Mouse (Mus musculus) liver, adult 2 months (tissue): ENCODE data around the gene F10. TPM values are rescaled to one million over a fixed set of nuclear protein-coding genes. Genes with fewer than 3 reads are reported as not detected.

ENCODE experiments used
- DNase-seq: peaks from one replicate; pipeline ENCODE4 v3.0.0-alpha.2; 2011; ENCODE audit warnings: low read depth, low spot score; ENCODE audit errors: extremely low read depth
- H3K27ac ChIP-seq: fragments of 200-500 bp; replicated peaks from 2 replicates; pipeline ENCODE4 v1.5.1; 2012; ENCODE audit warnings: low read depth, mild to moderate bottlenecking, control low read depth, inconsistent platforms, low read length; ENCODE audit not compliant: insufficient read depth
- H3K27me3 ChIP-seq: fragments of 200-500 bp; 2 replicates; pipeline ENCODE4 v1.6.1; 2012; ENCODE audit warnings: mild to moderate bottlenecking, moderate library complexity, low read length, inconsistent platforms; ENCODE audit not compliant: control insufficient read depth, insufficient read depth
- H3K36me3 ChIP-seq: fragments of 200-500 bp; 2 replicates; pipeline ENCODE4 v1.6.1; 2012; ENCODE audit warnings: low read length, inconsistent platforms; ENCODE audit not compliant: control insufficient read depth, insufficient read depth
- H3K4me1 ChIP-seq: fragments of 200-500 bp; 2 replicates; pipeline ENCODE4 v1.6.1; 2011; ENCODE audit warnings: low read length; ENCODE audit not compliant: control insufficient read depth, insufficient read depth
- H3K4me3 ChIP-seq: fragments of 200-500 bp; 2 replicates; pipeline ENCODE4 v1.5.1; 2011; ENCODE audit warnings: low read depth, mild to moderate bottlenecking, control low read depth, low read length, moderate library complexity; ENCODE audit not compliant: insufficient read depth
- H3K79me2 ChIP-seq: fragments of 200-500 bp; 2 replicates; pipeline ENCODE4 v1.6.1; 2012; ENCODE audit warnings: inconsistent platforms, mild to moderate bottlenecking, low read length, moderate library complexity; ENCODE audit not compliant: control insufficient read depth, insufficient read depth
- H3K9ac ChIP-seq: fragments of 200-500 bp; 2 replicates; pipeline ENCODE4 v1.6.1; 2012; ENCODE audit warnings: low read depth, mild to moderate bottlenecking, control low read depth, inconsistent platforms, low read length
- CTCF ChIP-seq: fragments of 200-500 bp; IDR thresholded peaks from 2 replicates; pipeline ENCODE4 v1.5.1; 2011; ENCODE audit warnings: low read depth, low read length, control low read depth
- POLR2A ChIP-seq: fragments of 200-500 bp; IDR thresholded peaks from 2 replicates; pipeline ENCODE4 v1.6.1; 2011; ENCODE audit warnings: low read length, control low read depth; ENCODE audit not compliant: insufficient read depth; ENCODE audit errors: extremely low read depth
- WGBS: fragments of 180-500 bp; shearing (Covaris S2); methylation state at CpG from one replicate; pipeline ENCODE4 v1.1.7; 2018; 5-methylcytosine and 5-hydroxymethylcytosine counted together
- polyA plus RNA-seq: library from polyadenylated mRNA; depleted of rRNA; stranded (reverse); fragments of >200 nt; gene quantifications from 2 replicates; pipeline ENCODE4 v1.2.3, GENCODE M21; 2012; rRNA removed
- total RNA-seq: library from RNA; depleted of rRNA; stranded (reverse); fragments of >200 nt; gene quantifications from 2 replicates; pipeline ENCODE4 v1.2.3, GENCODE M21; 2014; rRNA removed

Gene F10
- total and polyA plus RNA-seq, 2 experiments, result 371 to 374 TPM

- H3K9ac ChIP-seq, result peak overlapping the region; percentile 92
- TF ChIP-seq CTCF, result no peak
- TF ChIP-seq POLR2A, result no peak
- H3K27ac ChIP-seq, result peak overlapping the region; percentile 86
- no peaks in the 10 kb centered on the region for H3K27me3 ChIP-seq
- peak; percentile 76 for DNase-seq
- peaks cover 16% of the 10 kb centered on the region for H3K4me1 ChIP-seq
- peaks cover 4% of the 10 kb centered on the region for H3K36me3 ChIP-seq
- WGBS, result under 1% methylated on average over 45 of the region's 45 CpGs
- H3K4me3 ChIP-seq, result peak overlapping the region; percentile 90
- peaks cover 42% of the 10 kb centered on the region for H3K79me2 ChIP-seq
Measured at GRCm38 (mm10) chr8:13104691-13105086, 67.6 kb downstream of the F10 start.

GRCm38 (mm10) chr8:13105087-13105881, 68.2 kb downstream of the F10 start, which contains the start of the genes Pcid2 and Cul4a:
Gene Pcid2 (minus strand): TSS chr8:13105459.
Gene Cul4a (plus strand): TSS chr8:13105621.
- peaks cover 44% of the 10 kb centered on the region for H3K79me2 ChIP-seq
- H3K27ac ChIP-seq, result peak within 1 kb of the TSS; percentile 98
- H3K36me3 ChIP-seq, result peaks cover 2% of the 10 kb centered on the region
- peaks cover 16% of the 10 kb centered on the region for H3K4me1 ChIP-seq
- H3K4me3 ChIP-seq, result peak within 1 kb of the TSS; percentile 97
- H3K9ac ChIP-seq, result peak within 1 kb of the TSS; percentile 99
- under 1% methylated on average over 80 of the region's 87 CpGs for WGBS
- DNase-seq, result peak; percentile 84
- TF ChIP-seq POLR2A (peak; percentile 87), CTCF (peak; percentile 71)
- no peaks in the 10 kb centered on the region for H3K27me3 ChIP-seq

GRCm38 (mm10) chr8:13105908-13106551, 68.9 kb downstream of the F10 start:
- H3K27me3 ChIP-seq, result no peaks in the 10 kb centered on the region
- peaks cover 16% of the 10 kb centered on the region for H3K4me1 ChIP-seq
- H3K9ac ChIP-seq, result peak overlapping the region; percentile 99
- peak; percentile 84 for DNase-seq
- H3K27ac ChIP-seq, result peak overlapping the region; percentile 98
- under 1% methylated on average over 49 of the region's 63 CpGs for whole genome bisulfite sequencing
- H3K4me3 ChIP-seq, result peak overlapping the region; percentile 97
- H3K36me3 ChIP-seq, result peaks cover 2% of the 10 kb centered on the region
- H3K79me2 ChIP-seq, result peaks cover 48% of the 10 kb centered on the region
- TF ChIP-seq CTCF (no peak), POLR2A (no peak)

Other genes with a start within 250 kb of the F10 start
- gene Mcf2l, start 163.5 kb upstream of the F10 start, total RNA-seq, result 0.40 and 1.1 TPM in 2 replicates
- 0.11 and 0.32 TPM in 2 replicates for gene Mcf2l, start 163.5 kb upstream of the F10 start, polyA plus RNA-seq
- 95.0 and 117 TPM in 2 replicates for gene F7, start 11.3 kb upstream of the F10 start, total RNA-seq
- gene F7, start 11.3 kb upstream of the F10 start, polyA plus RNA-seq, result 173 and 185 TPM in 2 replicates
- gene Proz, start 23.6 kb downstream of the F10 start, total RNA-seq, result 240 and 252 TPM in 2 replicates
- 374 and 460 TPM in 2 replicates for gene Proz, start 23.6 kb downstream of the F10 start, polyA plus RNA-seq
- gene Pcid2, start 68.2 kb downstream of the F10 start, total RNA-seq, result 7.0 and 11.2 TPM in 2 replicates
- gene Pcid2, start 68.2 kb downstream of the F10 start, polyA plus RNA-seq, result 11.6 and 12.2 TPM in 2 replicates
- gene Cul4a, start 68.3 kb downstream of the F10 start, total RNA-seq, result 85.4 and 95.0 TPM in 2 replicates
- 42.4 and 46.0 TPM in 2 replicates for gene Cul4a, start 68.3 kb downstream of the F10 start, polyA plus RNA-seq
- gene Lamp1, start 121.9 kb downstream of the F10 start, total RNA-seq, result 381 and 420 TPM in 2 replicates
- gene Lamp1, start 121.9 kb downstream of the F10 start, polyA plus RNA-seq, result 563 and 625 TPM in 2 replicates
- gene Grtp1, start 163.3 kb downstream of the F10 start, total RNA-seq, result 25.3 and 25.5 TPM in 2 replicates
- 28.3 and 30.3 TPM in 2 replicates for gene Grtp1, start 163.3 kb downstream of the F10 start, polyA plus RNA-seq
- 0.74 TPM in 1 of 2 replicates, not detected in the other for gene Adprhl1, start 216.9 kb downstream of the F10 start, total RNA-seq
- not detected in 2 replicates for gene Adprhl1, start 216.9 kb downstream of the F10 start, polyA plus RNA-seq